Mouse (Mus musculus): Measurements from ENCODE around the gene Syndig1l. TPM values are rescaled to one million over a fixed set of nuclear protein-coding genes. Genes with fewer than 3 reads are reported as not detected.

The Syndig1l gene
- 0.04 and 0.21 TPM in 2 replicates for polyA plus RNA-seq (2012; rRNA removed)

- DNase-seq (ENCODE audit: low read depth, low spot score), result no peak
- WGBS, result under 1% methylated on average over 79 of the region's 79 CpGs
These were observed at the start of gene Syndig1l for GRCm38 (mm10) chr12:84698319-84699081. Gene Syndig1l (minus strand): TSS chr12:84698831.

- no peak for DNase-seq (ENCODE audit: low read depth, low spot score)
- 49% methylated on average over 3 of the region's 3 CpGs for WGBS
These were observed 49.5 kb upstream of the Syndig1l start for GRCm38 (mm10) chr12:84748134-84748533.

GRCm38 (mm10) chr12:84745700-84746099 is 47.1 kb upstream of the Syndig1l start:
- DNase-seq (ENCODE audit: low read depth, low spot score), result no peak
- WGBS, result 77% methylated on average over 4 of the region's 4 CpGs

- no peak for DNase-seq (ENCODE audit: low read depth, low spot score)
- WGBS, result 75% methylated on average over 10 of the region's 10 CpGs
These were observed 44.9 kb upstream of the Syndig1l start for GRCm38 (mm10) chr12:84743496-84743895.

- WGBS, result 64% methylated on average over 13 of the region's 13 CpGs
- DNase-seq (ENCODE audit: low read depth, low spot score), result no peak
These were observed 34.7 kb upstream of the Syndig1l start for GRCm38 (mm10) chr12:84733366-84733765.

GRCm38 (mm10) chr12:84728421-84728820 is 29.8 kb upstream of the Syndig1l start:
- DNase-seq (ENCODE audit: low read depth, low spot score), result no peak
- WGBS, result 86% methylated on average over 10 of the region's 10 CpGs

- 60% methylated on average over 5 of the region's 5 CpGs for WGBS
- DNase-seq (ENCODE audit: low read depth, low spot score), result no peak
These were observed 28.8 kb upstream of the Syndig1l start for GRCm38 (mm10) chr12:84727434-84727833.

GRCm38 (mm10) chr12:84726986-84727385 is 28.4 kb upstream of the Syndig1l start:
- no peak for DNase-seq (ENCODE audit: low read depth, low spot score)
- 55% methylated on average over 4 of the region's 4 CpGs for WGBS

- 84% methylated on average over 4 of the region's 4 CpGs for WGBS
- DNase-seq (ENCODE audit: low read depth, low spot score), result no peak
These were observed 27.8 kb upstream of the Syndig1l start for GRCm38 (mm10) chr12:84726391-84726790.

GRCm38 (mm10) chr12:84718462-84719244 is 20.0 kb upstream of the Syndig1l start:
- DNase-seq (ENCODE audit: low read depth, low spot score), result no peak
- 88% methylated on average over 9 of the region's 9 CpGs for WGBS

GRCm38 (mm10) chr12:84714578-84714977 is 15.9 kb upstream of the Syndig1l start:
- peak; percentile 75 for DNase-seq (ENCODE audit: low read depth, low spot score)
- 19% methylated on average over 6 of the region's 6 CpGs for WGBS

- WGBS, result 13% methylated on average over 14 of the region's 14 CpGs
- no peak for DNase-seq (ENCODE audit: low read depth, low spot score)
These were observed 11.3 kb upstream of the Syndig1l start for GRCm38 (mm10) chr12:84709842-84710439.

- WGBS, result 83% methylated on average over 4 of the region's 4 CpGs
- no peak for DNase-seq (ENCODE audit: low read depth, low spot score)
These were observed 9.2 kb upstream of the Syndig1l start for GRCm38 (mm10) chr12:84707804-84708203.

GRCm38 (mm10) chr12:84706886-84707285 is 8.3 kb upstream of the Syndig1l start:
- WGBS, result 68% methylated on average over 4 of the region's 4 CpGs
- DNase-seq (ENCODE audit: low read depth, low spot score), result no peak

GRCm38 (mm10) chr12:84702586-84702985 is 4.0 kb upstream of the Syndig1l start:
- 74% methylated on average over 7 of the region's 7 CpGs for WGBS
- DNase-seq (ENCODE audit: low read depth, low spot score), result no peak

- DNase-seq (ENCODE audit: low read depth, low spot score), result no peak
- 62% methylated on average over 6 of the region's 6 CpGs for WGBS
These were observed 6.5 kb downstream of the Syndig1l start for GRCm38 (mm10) chr12:84692141-84692540.

GRCm38 (mm10) chr12:84691347-84691746 is 7.3 kb downstream of the Syndig1l start:
- DNase-seq (ENCODE audit: low read depth, low spot score), result no peak

GRCm38 (mm10) chr12:84689051-84689450 is 9.6 kb downstream of the Syndig1l start:
- WGBS, result 71% methylated on average over 11 of the region's 11 CpGs
- DNase-seq (ENCODE audit: low read depth, low spot score), result no peak

- 78% methylated on average over 4 of the region's 4 CpGs for WGBS
- DNase-seq (ENCODE audit: low read depth, low spot score), result no peak
These were observed 11.1 kb downstream of the Syndig1l start for GRCm38 (mm10) chr12:84687531-84687930.

GRCm38 (mm10) chr12:84686176-84686575 is 12.5 kb downstream of the Syndig1l start:
- no peak for DNase-seq (ENCODE audit: low read depth, low spot score)
- WGBS, result 51% methylated on average over 4 of the region's 4 CpGs
